Mouse (Mus musculus) testis, adult 2 months (tissue): ENCODE results near the gene Hist2h2ab. TPM values are rescaled to one million over a fixed set of nuclear protein-coding genes. Genes with fewer than 3 reads are reported as not detected.
A peak's percentile ranks its signal among the peaks of the same experiment; 100 is the strongest.

Source experiments
- H3K27ac ChIP-seq: fragments of 200-500 bp; 2 replicates; pipeline ENCODE4 v1.5.1; 2012; ENCODE audit warnings: low read depth, low read length; ENCODE audit not compliant: control insufficient read depth, insufficient read depth
- H3K27me3 ChIP-seq: fragments of 200-500 bp; 2 replicates; pipeline ENCODE4 v1.6.1; 2012; ENCODE audit warnings: mild to moderate bottlenecking, low read length, moderate library complexity; ENCODE audit not compliant: control insufficient read depth, insufficient read depth
- H3K36me3 ChIP-seq: fragments of 200-500 bp; 2 replicates; pipeline ENCODE4 v1.6.1; 2012; ENCODE audit warnings: mild to moderate bottlenecking, low read length; ENCODE audit not compliant: control insufficient read depth, insufficient read depth
- H3K4me1 ChIP-seq: fragments of 200-500 bp; 2 replicates; pipeline ENCODE4 v1.6.1; 2012; ENCODE audit warnings: low read length; ENCODE audit not compliant: control insufficient read depth, insufficient read depth
- H3K4me3 ChIP-seq: fragments of 200-500 bp; 2 replicates; pipeline ENCODE4 v1.5.1; 2012; ENCODE audit warnings: low read depth, mild to moderate bottlenecking, low read length, moderate library complexity, mixed read lengths; ENCODE audit not compliant: control insufficient read depth
- CTCF ChIP-seq: fragments of 200-500 bp; IDR thresholded peaks from 2 replicates; pipeline ENCODE4 v1.5.1; 2012; ENCODE audit warnings: low read depth, mild to moderate bottlenecking, inconsistent platforms, low read length, moderate library complexity; ENCODE audit not compliant: control insufficient read depth, insufficient read depth, insufficient replicate concordance
- POLR2A ChIP-seq: fragments of 200-500 bp; IDR thresholded peaks from 2 replicates; pipeline ENCODE4 v1.6.1; 2012; ENCODE audit warnings: low read depth, mild to moderate bottlenecking, inconsistent platforms, low read length, moderate library complexity; ENCODE audit not compliant: control insufficient read depth
- polyA plus RNA-seq: library from polyadenylated mRNA; depleted of rRNA; stranded (reverse); fragments of >200 nt; gene quantifications from 2 replicates; pipeline ENCODE4 v1.2.3, GENCODE M21; 2012

Hist2h2ab gene
- polyA plus RNA-seq, 1 experiment: 3.7 TPM

DNA sequence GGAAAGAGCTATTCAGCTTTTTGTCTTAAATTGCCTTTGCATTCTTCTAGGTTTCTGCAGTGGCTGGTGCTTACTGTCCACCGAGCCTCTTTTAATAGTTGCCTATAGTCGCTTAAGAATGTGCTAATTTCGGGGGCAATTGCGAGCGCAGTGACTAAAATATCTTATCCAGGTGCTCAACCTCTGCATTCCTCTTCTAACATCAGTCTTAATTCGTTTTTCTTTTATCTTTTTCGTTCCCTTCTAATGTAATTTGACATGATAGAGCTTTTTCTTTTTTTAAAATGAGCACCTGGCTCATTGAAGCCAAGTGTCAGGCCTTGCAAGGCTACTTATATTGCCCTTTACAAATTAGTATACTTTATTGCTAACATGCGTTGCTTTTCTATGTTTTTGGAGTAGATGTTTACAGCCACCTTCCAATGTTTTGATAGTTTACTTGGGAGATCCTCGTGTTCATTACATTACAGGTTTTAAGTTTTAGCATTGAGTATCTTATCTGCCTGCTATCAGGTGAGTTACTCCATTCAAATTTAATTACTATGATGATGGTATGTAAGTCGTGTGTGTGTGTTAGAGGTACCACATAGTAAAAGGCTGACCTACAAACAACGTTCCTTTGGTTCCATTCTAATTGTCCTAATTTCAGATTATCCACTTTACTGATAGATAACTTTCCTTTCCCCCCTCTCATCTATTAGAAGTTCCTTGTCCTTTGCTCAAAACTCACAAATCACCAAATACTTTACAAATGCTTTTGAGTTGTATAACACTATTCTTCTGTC lies 27.9 kb downstream of the Hist2h2ab start:
- H3K4me1 ChIP-seq: no peaks in the 10 kb centered on the region; the same call in 1 of the 2 replicates
- no peak for TF ChIP-seq CTCF
- TF ChIP-seq POLR2A: no peak
- no peaks in the 10 kb centered on the region for H3K27me3 ChIP-seq
- H3K27ac ChIP-seq: no peak overlapping the region
- peak overlapping the region; percentile 74 for H3K4me3 ChIP-seq
- no peaks in the 10 kb centered on the region for H3K36me3 ChIP-seq

DNA sequence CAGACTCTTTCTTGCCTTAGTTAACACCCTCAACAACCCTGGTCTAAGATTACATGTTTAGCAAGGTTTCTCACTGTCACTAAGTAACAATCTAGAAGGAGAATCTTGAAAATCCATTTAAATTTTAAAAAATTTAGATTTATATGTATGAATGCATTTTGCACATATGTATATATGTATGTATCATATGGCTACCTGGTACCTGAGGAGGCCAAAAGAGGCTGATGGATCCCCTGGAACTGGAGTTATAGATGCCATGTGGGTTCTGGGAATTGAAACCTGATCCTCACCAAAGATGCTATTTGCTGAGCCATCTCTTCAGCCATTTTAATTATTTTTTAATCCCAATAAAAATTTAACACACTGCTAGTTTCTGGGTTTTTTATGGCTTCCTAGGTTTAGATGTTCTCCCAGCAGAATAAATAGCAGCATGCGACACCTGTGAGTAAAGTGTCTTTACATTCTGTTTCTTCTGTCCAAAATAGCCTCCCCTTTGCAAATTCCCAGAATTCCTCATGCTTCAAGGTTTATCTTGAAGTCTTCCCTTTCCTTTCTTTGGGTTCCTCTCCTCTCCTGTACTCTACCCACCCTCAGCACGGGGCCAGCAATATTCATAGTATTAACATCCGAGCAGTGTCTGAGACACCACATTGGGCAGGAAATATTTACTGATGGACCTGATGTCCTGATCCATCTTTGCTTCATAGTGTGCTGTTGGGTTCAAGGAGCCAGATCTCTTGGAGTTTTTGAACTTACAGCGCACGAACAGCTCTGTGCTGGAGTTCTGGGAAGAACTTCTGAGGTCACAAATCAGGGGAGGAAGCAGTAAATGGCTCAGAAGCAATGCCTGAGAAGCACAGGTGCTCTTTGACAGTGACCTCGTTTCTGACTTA lies 28.7 kb downstream of the Hist2h2ab start:
- H3K4me3 ChIP-seq: peak overlapping the region; percentile 16; the same call in 1 of the 2 replicates
- H3K4me1 ChIP-seq: no peaks in the 10 kb centered on the region; the same call in 1 of the 2 replicates
- no peak overlapping the region for H3K27ac ChIP-seq
- H3K36me3 ChIP-seq: no peaks in the 10 kb centered on the region
- no peaks in the 10 kb centered on the region for H3K27me3 ChIP-seq
- no peak for TF ChIP-seq CTCF
- TF ChIP-seq POLR2A: no peak

DNA sequence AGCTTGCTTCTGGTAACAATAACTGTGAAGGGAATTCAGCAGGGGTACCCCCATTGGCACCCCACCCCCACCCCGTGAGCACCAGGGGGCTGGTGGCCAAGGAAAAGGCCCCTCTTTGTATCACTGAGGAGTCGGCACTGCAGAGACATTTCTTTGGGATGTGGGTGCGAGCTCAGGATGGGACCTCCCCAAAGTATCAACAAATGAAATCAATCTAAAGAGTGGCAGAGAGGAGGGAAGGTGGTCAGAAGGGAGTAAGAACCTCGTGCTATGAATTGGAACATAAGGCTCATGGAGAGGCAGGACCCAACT lies 29.3 kb downstream of the Hist2h2ab start:
- H3K27me3 ChIP-seq: no peaks in the 10 kb centered on the region
- H3K4me3 ChIP-seq: no peak overlapping the region
- no peak overlapping the region for H3K27ac ChIP-seq
- TF ChIP-seq POLR2A (no peak), CTCF (no peak)
- H3K36me3 ChIP-seq: no peaks in the 10 kb centered on the region
- H3K4me1 ChIP-seq: no peaks in the 10 kb centered on the region; the same call in 1 of the 2 replicates

GRCm38 (mm10) chr3:96250890-96251289 lies 31.2 kb downstream of the Hist2h2ab start:
- Histone ChIP-seq H3K4me3 (no peak overlapping the region), H3K27me3 (no peaks in the 10 kb centered on the region), H3K4me1 (no peaks in the 10 kb centered on the region; the same call in 1 of the 2 replicates), H3K36me3 (no peaks in the 10 kb centered on the region), H3K27ac (no peak overlapping the region)
- no peak for TF ChIP-seq CTCF
- no peak for TF ChIP-seq POLR2A

GRCm38 (mm10) chr3:96251787-96252186 lies 32.1 kb downstream of the Hist2h2ab start:
- H3K4me3 ChIP-seq: no peak overlapping the region
- TF ChIP-seq POLR2A: no peak
- no peak for TF ChIP-seq CTCF
- no peak overlapping the region for H3K27ac ChIP-seq
- H3K36me3 ChIP-seq: no peaks in the 10 kb centered on the region
- no peaks in the 10 kb centered on the region for H3K27me3 ChIP-seq
- H3K4me1 ChIP-seq: no peaks in the 10 kb centered on the region; the same call in 1 of the 2 replicates

DNA sequence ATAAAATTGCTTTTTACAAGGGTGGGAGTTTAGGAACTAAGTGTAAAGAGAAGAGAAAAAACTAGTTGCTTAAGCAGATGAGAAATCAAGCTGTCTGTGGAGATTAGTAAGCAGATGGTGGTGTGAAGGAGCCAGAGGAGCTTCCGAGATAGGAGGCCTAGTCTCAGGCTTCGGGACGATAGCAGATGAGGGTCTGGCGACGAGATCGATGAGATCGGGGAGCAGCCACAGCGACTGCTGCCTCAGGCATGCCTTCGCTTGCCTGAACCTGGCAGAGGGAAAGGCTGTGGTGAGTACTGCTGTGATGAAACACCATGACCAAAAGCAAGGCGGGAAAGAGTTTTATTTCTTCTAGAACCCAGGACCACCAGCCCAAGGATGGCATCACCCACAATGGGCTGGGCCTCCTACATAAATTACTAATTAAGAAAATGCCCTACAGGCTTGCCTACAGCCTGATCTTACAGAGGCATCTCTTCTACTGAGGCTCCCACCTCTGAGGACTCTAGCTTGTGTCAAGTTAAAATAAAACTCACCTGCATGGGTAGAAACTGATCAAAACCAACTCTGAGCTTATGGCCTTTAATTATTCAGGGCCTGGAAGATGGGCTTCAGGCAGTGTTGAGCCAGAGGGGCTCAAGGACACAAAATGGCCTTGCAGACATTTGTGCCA lies 35.2 kb downstream of the Hist2h2ab start:
- H3K27ac ChIP-seq: no peak overlapping the region
- H3K36me3 ChIP-seq: no peaks in the 10 kb centered on the region
- H3K27me3 ChIP-seq: no peaks in the 10 kb centered on the region
- TF ChIP-seq POLR2A (no peak), CTCF (no peak)
- no peaks in the 10 kb centered on the region for H3K4me1 ChIP-seq
- no peak overlapping the region for H3K4me3 ChIP-seq
